15 mouse cellular contexts compared by ENCODE assay signal in genomic region chr11:44897140-44897665, GRCm38 (mm10).
A peak's percentile ranks its signal among the peaks of the same experiment; 100 is the strongest.
DNase-seq lines count a peak whose midpoint lies in the region; ATAC-seq lines count a peak whose summit lies in the region.
"Had no signal": no experiment of that assay in that cellular context is flagged by ENCODE, and none has a peak within 500 bp of the region (broad histone marks: within the 10 kb centered on the region; RNA-seq: fewer than 3 reads in every experiment).

No protein-coding gene starts in this region.

- no peaks in the 10 kb centered on the region for H3K36me3 ChIP-seq in midbrain, embryonic 13.5 days
- no peaks in the 10 kb centered on the region for H3K36me3 ChIP-seq in midbrain, embryonic 16.5 days (ENCODE audit: control insufficient read depth, insufficient read depth, low read length)
- H3K36me3 ChIP-seq in hindbrain, embryonic 11.5 days (ENCODE audit: control insufficient read depth, insufficient read depth, low read length), result no peaks in the 10 kb centered on the region
- no peaks in the 10 kb centered on the region for H3K36me3 ChIP-seq in forebrain, embryonic 13.5 days (ENCODE audit: poor library complexity, severe bottlenecking)
- H3K36me3 ChIP-seq: embryonic facial prominence, embryonic 13.5 days; hindbrain, embryonic 15.5 days; midbrain, embryonic 15.5 days had no signal

- H3K27ac ChIP-seq in midbrain, embryonic 13.5 days, result peak overlapping the region; percentile 11; the same call in 1 of the 2 replicates
- H3K27ac ChIP-seq in midbrain, embryonic 16.5 days (ENCODE audit: low read length), result no peak overlapping the region
- H3K27ac ChIP-seq in hindbrain, embryonic 11.5 days (ENCODE audit: low read depth, low read length), result no peak overlapping the region
- H3K27ac ChIP-seq in forebrain, embryonic 13.5 days, result no peak overlapping the region
- H3K27ac ChIP-seq: embryonic facial prominence, embryonic 13.5 days; midbrain, embryonic 15.5 days had no signal

- peaks cover 65% of the 10 kb centered on the region for H3K4me1 ChIP-seq in midbrain, embryonic 13.5 days (replicated peaks)
- peaks cover 21% of the 10 kb centered on the region for H3K4me1 ChIP-seq in midbrain, embryonic 16.5 days (ENCODE audit: control insufficient read depth, insufficient read depth, low read length)
- peaks cover 3% of the 10 kb centered on the region; the same call in 1 of the 2 replicates for H3K4me1 ChIP-seq in hindbrain, embryonic 11.5 days (replicated peaks; ENCODE audit: control insufficient read depth, insufficient read depth, low read length)
- H3K4me1 ChIP-seq in forebrain, embryonic 13.5 days, result peaks cover 36% of the 10 kb centered on the region

- WGBS in midbrain, embryonic 13.5 days, result 70% methylated on average over 10 of the region's 10 CpGs
- WGBS in midbrain, embryonic 16.5 days, result 60% methylated on average over 10 of the region's 10 CpGs
- 77% methylated on average over 10 of the region's 10 CpGs for WGBS in hindbrain, embryonic 11.5 days
- WGBS in forebrain, embryonic 13.5 days, result 79% methylated on average over 10 of the region's 10 CpGs

- H3K9me3 ChIP-seq in midbrain, embryonic 13.5 days, result no peaks in the 10 kb centered on the region
- no peaks in the 10 kb centered on the region for H3K9me3 ChIP-seq in midbrain, embryonic 16.5 days (replicated peaks; ENCODE audit: control insufficient read depth, low read length, poor library complexity, severe bottlenecking)
- no peaks in the 10 kb centered on the region for H3K9me3 ChIP-seq in hindbrain, embryonic 11.5 days (ENCODE audit: control insufficient read depth, low read length)
- no peaks in the 10 kb centered on the region for H3K9me3 ChIP-seq in forebrain, embryonic 13.5 days (replicated peaks)
- H3K9me3 ChIP-seq: embryonic facial prominence, embryonic 13.5 days; hindbrain, embryonic 15.5 days; limb, embryonic 13.5 days; midbrain, embryonic 15.5 days had no signal

- no peak overlapping the region for H3K9ac ChIP-seq in midbrain, embryonic 13.5 days (replicated peaks)
- H3K9ac ChIP-seq in midbrain, embryonic 16.5 days (ENCODE audit: low read depth, low read length), result no peak overlapping the region
- H3K9ac ChIP-seq in hindbrain, embryonic 11.5 days (ENCODE audit: low read depth, low read length), result no peak overlapping the region
- H3K9ac ChIP-seq in forebrain, embryonic 13.5 days, result no peak overlapping the region
- H3K9ac ChIP-seq: embryonic facial prominence, embryonic 13.5 days; hindbrain, embryonic 15.5 days; limb, embryonic 13.5 days; midbrain, embryonic 15.5 days had no signal

- no peak overlapping the region for H3K4me3 ChIP-seq in midbrain, embryonic 13.5 days (replicated peaks)
- H3K4me3 ChIP-seq in midbrain, embryonic 16.5 days (ENCODE audit: low read depth, low read length), result no peak overlapping the region
- H3K4me3 ChIP-seq in hindbrain, embryonic 11.5 days (ENCODE audit: low read depth, low read length), result no peak overlapping the region
- no peak overlapping the region for H3K4me3 ChIP-seq in forebrain, embryonic 13.5 days
- H3K4me3 ChIP-seq: embryonic facial prominence, embryonic 13.5 days; hindbrain, embryonic 15.5 days; limb, embryonic 13.5 days; midbrain, embryonic 15.5 days had no signal

- no peak for ATAC-seq in midbrain, embryonic 13.5 days
- no peak for ATAC-seq in midbrain, embryonic 16.5 days
- peak; percentile 60 for ATAC-seq in megakaryocyte-erythroid progenitor cell, adult 5-6 weeks (replicated peaks; ENCODE audit: low FRiP score, low TSS enrichment, poor library complexity, severe bottlenecking)
- ATAC-seq in hindbrain, embryonic 11.5 days (ENCODE audit: low FRiP score), result no peak
- ATAC-seq in forebrain, embryonic 13.5 days, result no peak
- ATAC-seq: midbrain, embryonic 15.5 days had no signal

- DNase-seq in adrenal gland, postnatal 14 days, result peak; percentile 26
- no peak for DNase-seq in adrenal gland, adult 18-20 months (ENCODE audit: low spot score in 2 of 2)
- DNase-seq in heart, postnatal 14 days, result peak; percentile 43 to 50
- no peak for DNase-seq in hindbrain, embryonic 11.5 days (ENCODE audit: low spot score)
- DNase-seq: cerebellum, adult 18-20 months; layer of hippocampus, adult 9-11 months; thymus, postnatal 14 days had no signal

- no peak overlapping the region for H3K4me2 ChIP-seq in midbrain, embryonic 13.5 days (replicated peaks)
- H3K4me2 ChIP-seq in midbrain, embryonic 16.5 days (ENCODE audit: low read length), result no peak overlapping the region
- H3K4me2 ChIP-seq in hindbrain, embryonic 11.5 days (replicated peaks; ENCODE audit: low read depth, low read length), result no peak overlapping the region
- H3K4me2 ChIP-seq in forebrain, embryonic 13.5 days, result no peak overlapping the region
- H3K4me2 ChIP-seq: embryonic facial prominence, embryonic 13.5 days; hindbrain, embryonic 15.5 days; limb, embryonic 13.5 days; midbrain, embryonic 15.5 days had no signal

- 0 out of 2 replicates have a peak, but pooled peaks cover 5% of the 10 kb centered on the region for H3K27me3 ChIP-seq in midbrain, embryonic 13.5 days
- no peaks in the 10 kb centered on the region for H3K27me3 ChIP-seq in midbrain, embryonic 16.5 days (ENCODE audit: control insufficient read depth, insufficient read depth, low read depth, low read length)
- no peaks in the 10 kb centered on the region for H3K27me3 ChIP-seq in hindbrain, embryonic 11.5 days (ENCODE audit: control insufficient read depth, insufficient read depth, low read length)
- H3K27me3 ChIP-seq in forebrain, embryonic 13.5 days, result 0 out of 2 replicates have a peak, but pooled peaks cover 4% of the 10 kb centered on the region
- H3K27me3 ChIP-seq: embryonic facial prominence, embryonic 13.5 days; hindbrain, embryonic 15.5 days; limb, embryonic 13.5 days; midbrain, embryonic 15.5 days had no signal

- intact Hi-C loops in heart, postnatal 14 days (cut with DNase I), result loop anchor here (5.0 kb wide), 1 partner anchor 280 kb away; the partner anchor contains the start of gene Ebf1

Comparison
In these comparisons a context has a peak if more than half of its experiments do, and no peak if none do; other contexts are left out.
1. DNase-seq: peak in adrenal gland, postnatal 14 days (single experiment) and heart, postnatal 14 days (2 of 2); none in adrenal gland, adult 18-20 months (0 of 2) and hindbrain, embryonic 11.5 days (single experiment).